Mouse (Mus musculus): ENCODE data around the gene Wwtr1. TPM values are rescaled to one million over a fixed set of nuclear protein-coding genes. Genes with fewer than 3 reads are reported as not detected.
A peak's percentile ranks its signal among the peaks of the same experiment; 100 is the strongest.

Gene Wwtr1
- total RNA-seq, 2 experiments from 2014 or later, result 12.0 to 12.4 TPM

GRCm38 (mm10) chr3:57580426-57581195 lies 4.9 kb upstream of the Wwtr1 start:
- intact Hi-C loops (cut with DNase I), result no loop called here
- Histone ChIP-seq H3K27ac (no peak overlapping the region), H3K4me3 (no peak overlapping the region)
- TF ChIP-seq CTCF (IDR thresholded peaks at IDR 0.05), result no peak
- no peak for DNase-seq (ENCODE audit: extremely low spot score in 1 of 2, low spot score in 2 of 2)

GRCm38 (mm10) chr3:57576056-57576824 lies 530 bp upstream of the Wwtr1 start:
- DNase-seq (ENCODE audit: extremely low spot score in 1 of 2, low spot score in 2 of 2), result peak; percentile 24 to 32
- Histone ChIP-seq H3K4me3 (peak overlapping the region; percentile 70), H3K27ac (peak overlapping the region; percentile 90)
- TF ChIP-seq CTCF (IDR thresholded peaks at IDR 0.05), result peak; percentile 33
- intact Hi-C loops (cut with DNase I), result loop anchor here (2.0 to 5.0 kb wide), 2 partner anchors 45 to 69 kb away; no protein-coding TSS in a partner anchor

- peak; percentile 22 for TF ChIP-seq CTCF (IDR thresholded peaks at IDR 0.05)
- Histone ChIP-seq H3K27ac (peak overlapping the region; percentile 90), H3K4me3 (peak overlapping the region; percentile 70)
- intact Hi-C loops (cut with DNase I), result loop anchor here (1.0 to 5.0 kb wide), 2 partner anchors 68 to 104 kb away; no protein-coding TSS in a partner anchor
- peak; percentile 33 to 43 for DNase-seq (ENCODE audit: extremely low spot score in 1 of 2, low spot score in 2 of 2)
Measured at GRCm38 (mm10) chr3:57574885-57575659, 638 bp downstream of the Wwtr1 start.

- intact Hi-C loops (cut with DNase I), result no loop called here
- TF ChIP-seq CTCF (IDR thresholded peaks at IDR 0.05), result no peak
- Histone ChIP-seq H3K4me3 (peak overlapping the region; percentile 70), H3K27ac (no peak overlapping the region)
- DNase-seq (ENCODE audit: extremely low spot score in 1 of 2, low spot score in 2 of 2), result no peak
Measured at GRCm38 (mm10) chr3:57573898-57574570, 1.7 kb downstream of the Wwtr1 start.

GRCm38 (mm10) chr3:57572331-57572975 lies 3.3 kb downstream of the Wwtr1 start:
- no peak for DNase-seq (ENCODE audit: extremely low spot score in 1 of 2, low spot score in 2 of 2)
- Histone ChIP-seq H3K27ac (no peak overlapping the region), H3K4me3 (peak overlapping the region; percentile 9; the same call in 1 of the 2 replicates)
- intact Hi-C loops (cut with DNase I), result no loop called here
- TF ChIP-seq CTCF (IDR thresholded peaks at IDR 0.05), result no peak

- intact Hi-C loops (cut with DNase I), result no loop called here
- DNase-seq (ENCODE audit: extremely low spot score in 1 of 2, low spot score in 2 of 2), result no peak
- no peak for TF ChIP-seq CTCF (IDR thresholded peaks at IDR 0.05)
- no peak overlapping the region for H3K4me3 ChIP-seq
- H3K27ac ChIP-seq, result no peak overlapping the region
Measured at GRCm38 (mm10) chr3:57566655-57567054, 9.1 kb downstream of the Wwtr1 start.

GRCm38 (mm10) chr3:57563627-57564026 lies 12.1 kb downstream of the Wwtr1 start:
- DNase-seq (ENCODE audit: extremely low spot score in 1 of 2, low spot score in 2 of 2), result no peak
- intact Hi-C loops (cut with DNase I), result no loop called here
- H3K27ac ChIP-seq, result no peak overlapping the region
- no peak overlapping the region for H3K4me3 ChIP-seq
- TF ChIP-seq CTCF (IDR thresholded peaks at IDR 0.05), result no peak

GRCm38 (mm10) chr3:57562996-57563506 lies 12.7 kb downstream of the Wwtr1 start:
- intact Hi-C loops (cut with DNase I), result no loop called here
- no peak for DNase-seq (ENCODE audit: extremely low spot score in 1 of 2, low spot score in 2 of 2)
- no peak for TF ChIP-seq CTCF (IDR thresholded peaks at IDR 0.05)
- Histone ChIP-seq H3K4me3 (no peak overlapping the region), H3K27ac (no peak overlapping the region)

- H3K4me3 ChIP-seq, result no peak overlapping the region
- DNase-seq (ENCODE audit: extremely low spot score in 1 of 2, low spot score in 2 of 2), result no peak
- no peak for TF ChIP-seq CTCF (IDR thresholded peaks at IDR 0.05)
- intact Hi-C loops (cut with DNase I), result no loop called here
- H3K27ac ChIP-seq, result no peak overlapping the region
Measured at GRCm38 (mm10) chr3:57558761-57559160, 16.9 kb downstream of the Wwtr1 start.

- Histone ChIP-seq H3K27ac (no peak overlapping the region), H3K4me3 (no peak overlapping the region)
- intact Hi-C loops (cut with DNase I), result no loop called here
- no peak for DNase-seq (ENCODE audit: extremely low spot score in 1 of 2, low spot score in 2 of 2)
- no peak for TF ChIP-seq CTCF (IDR thresholded peaks at IDR 0.05)
Measured at GRCm38 (mm10) chr3:57557408-57557807, 18.3 kb downstream of the Wwtr1 start.
